Mouse (Mus musculus): Measurements from ENCODE around the gene Selenbp1.

GRCm38 (mm10) chr3:94949645-94950044 is 16.8 kb downstream of the Selenbp1 start:
- TF ChIP-seq POLR2A (IDR thresholded peaks at IDR 0.05; ENCODE audit: control insufficient read depth, low read depth, low read length) (no peak), CTCF (IDR thresholded peaks at IDR 0.05; ENCODE audit: control insufficient read depth, insufficient read depth, insufficient replicate concordance, low read depth, low read length) (no peak)

Data from testis, adult 2 months (tissue).